Mouse (Mus musculus): ENCODE results near the gene Mylip. TPM values are rescaled to one million over a fixed set of nuclear protein-coding genes. Genes with fewer than 3 reads are reported as not detected.

The Mylip gene
- polyA plus RNA-seq (2016; fragmentation: Nextera tagmentation; extraction: Ambion mirVana), result 4.6 and 5.9 TPM in 2 replicates

GRCm38 (mm10) chr13:45389448-45390311 lies at the start of gene Mylip:
TSS of gene Mylip (plus strand) at chr13:45389742.
- H3K27ac ChIP-seq (replicated peaks), result peak within 1 kb of the TSS; percentile 89
- WGBS, result 1% methylated on average over 79 of the region's 81 CpGs
- peak; percentile 97 for DNase-seq (ENCODE audit: low spot score)
- H3K9me3 ChIP-seq (replicated peaks), result no peaks in the 10 kb centered on the region
- H3K27me3 ChIP-seq (ENCODE audit: low read depth, poor library complexity, severe bottlenecking), result peaks cover 31% of the 10 kb centered on the region
- no peaks in the 10 kb centered on the region for H3K36me3 ChIP-seq
- H3K4me1 ChIP-seq, result peaks cover 34% of the 10 kb centered on the region
- peak within 1 kb of the TSS; percentile 83 for H3K4me3 ChIP-seq

- DNase-seq (ENCODE audit: low spot score), result no peak
- peaks cover 10% of the 10 kb centered on the region for H3K4me1 ChIP-seq
Observed at GRCm38 (mm10) chr13:45341991-45342390, 47.6 kb upstream of the Mylip start.

GRCm38 (mm10) chr13:45343541-45343940 lies 46.0 kb upstream of the Mylip start:
- Histone ChIP-seq H3K9me3 (replicated peaks) (no peaks in the 10 kb centered on the region; the same call in 1 of the 2 replicates), H3K27me3 (ENCODE audit: low read depth, poor library complexity, severe bottlenecking) (no peaks in the 10 kb centered on the region), H3K36me3 (no peaks in the 10 kb centered on the region), H3K27ac (replicated peaks) (no peak overlapping the region), H3K4me3 (no peak overlapping the region), H3K4me1 (peaks cover 10% of the 10 kb centered on the region)
- WGBS, result 92% methylated on average over 6 of the region's 6 CpGs
- no peak for DNase-seq (ENCODE audit: low spot score)

More at GRCm38 (mm10) chr13:45341991-45342390, 47.6 kb upstream of the Mylip start:
- Histone ChIP-seq H3K9me3 (replicated peaks) (no peaks in the 10 kb centered on the region; the same call in 1 of the 2 replicates), H3K4me3 (no peak overlapping the region), H3K27me3 (ENCODE audit: low read depth, poor library complexity, severe bottlenecking) (no peaks in the 10 kb centered on the region), H3K27ac (replicated peaks) (no peak overlapping the region), H3K36me3 (no peaks in the 10 kb centered on the region)

GRCm38 (mm10) chr13:45343966-45344365 lies 45.6 kb upstream of the Mylip start:
- DNase-seq (ENCODE audit: low spot score), result no peak
- WGBS, result 79% methylated on average over 4 of the region's 4 CpGs
- H3K4me3 ChIP-seq, result no peak overlapping the region
- H3K27me3 ChIP-seq (ENCODE audit: low read depth, poor library complexity, severe bottlenecking), result no peaks in the 10 kb centered on the region
- peaks cover 10% of the 10 kb centered on the region for H3K4me1 ChIP-seq
- no peaks in the 10 kb centered on the region; the same call in 1 of the 2 replicates for H3K9me3 ChIP-seq (replicated peaks)
- no peaks in the 10 kb centered on the region for H3K36me3 ChIP-seq
- no peak overlapping the region for H3K27ac ChIP-seq (replicated peaks)

GRCm38 (mm10) chr13:45345471-45346159 lies 43.9 kb upstream of the Mylip start:
- Histone ChIP-seq H3K4me3 (no peak overlapping the region), H3K27ac (replicated peaks) (peak overlapping the region; percentile 42; the same call in 1 of the 2 replicates), H3K36me3 (no peaks in the 10 kb centered on the region), H3K9me3 (replicated peaks) (no peaks in the 10 kb centered on the region; the same call in 1 of the 2 replicates), H3K4me1 (peaks cover 10% of the 10 kb centered on the region), H3K27me3 (ENCODE audit: low read depth, poor library complexity, severe bottlenecking) (no peaks in the 10 kb centered on the region)
- DNase-seq (ENCODE audit: low spot score), result peak; percentile 15
- 23% methylated on average over 14 of the region's 14 CpGs for WGBS

- WGBS, result 84% methylated on average over 5 of the region's 5 CpGs
- Histone ChIP-seq H3K27me3 (ENCODE audit: low read depth, poor library complexity, severe bottlenecking) (no peaks in the 10 kb centered on the region), H3K36me3 (no peaks in the 10 kb centered on the region), H3K9me3 (replicated peaks) (no peaks in the 10 kb centered on the region), H3K27ac (replicated peaks) (no peak overlapping the region), H3K4me3 (no peak overlapping the region), H3K4me1 (no peaks in the 10 kb centered on the region)
- no peak for DNase-seq (ENCODE audit: low spot score)
Observed at GRCm38 (mm10) chr13:45351483-45351882, 38.1 kb upstream of the Mylip start.

GRCm38 (mm10) chr13:45354824-45355223 lies 34.7 kb upstream of the Mylip start:
- 81% methylated on average over 2 of the region's 2 CpGs for WGBS

GRCm38 (mm10) chr13:45358208-45358607 lies 31.3 kb upstream of the Mylip start:
- Histone ChIP-seq H3K27ac (replicated peaks) (no peak overlapping the region), H3K27me3 (ENCODE audit: low read depth, poor library complexity, severe bottlenecking) (no peaks in the 10 kb centered on the region), H3K9me3 (replicated peaks) (peaks cover 10% of the 10 kb centered on the region; the same call in 1 of the 2 replicates), H3K36me3 (no peaks in the 10 kb centered on the region), H3K4me3 (no peak overlapping the region), H3K4me1 (no peaks in the 10 kb centered on the region)
- no peak for DNase-seq (ENCODE audit: low spot score)
- WGBS, result 88% methylated on average over 5 of the region's 5 CpGs

More at GRCm38 (mm10) chr13:45354824-45355223, 34.7 kb upstream of the Mylip start:
- Histone ChIP-seq H3K9me3 (replicated peaks) (no peaks in the 10 kb centered on the region), H3K4me3 (no peak overlapping the region), H3K27ac (replicated peaks) (no peak overlapping the region), H3K27me3 (ENCODE audit: low read depth, poor library complexity, severe bottlenecking) (no peaks in the 10 kb centered on the region), H3K4me1 (no peaks in the 10 kb centered on the region), H3K36me3 (no peaks in the 10 kb centered on the region)
- DNase-seq (ENCODE audit: low spot score), result no peak

GRCm38 (mm10) chr13:45358676-45359323 lies 30.7 kb upstream of the Mylip start:
- no peaks in the 10 kb centered on the region for H3K36me3 ChIP-seq
- 92% methylated on average over 13 of the region's 13 CpGs for WGBS
- H3K4me1 ChIP-seq, result no peaks in the 10 kb centered on the region
- H3K27ac ChIP-seq (replicated peaks), result no peak overlapping the region
- no peaks in the 10 kb centered on the region for H3K27me3 ChIP-seq (ENCODE audit: low read depth, poor library complexity, severe bottlenecking)
- H3K4me3 ChIP-seq, result no peak overlapping the region
- H3K9me3 ChIP-seq (replicated peaks), result peaks cover 10% of the 10 kb centered on the region; the same call in 1 of the 2 replicates
- DNase-seq (ENCODE audit: low spot score), result no peak

- H3K36me3 ChIP-seq, result no peaks in the 10 kb centered on the region
- 93% methylated on average over 10 of the region's 10 CpGs for WGBS
- H3K27me3 ChIP-seq (ENCODE audit: low read depth, poor library complexity, severe bottlenecking), result no peaks in the 10 kb centered on the region
- DNase-seq (ENCODE audit: low spot score), result no peak
- H3K4me1 ChIP-seq, result no peaks in the 10 kb centered on the region
- H3K27ac ChIP-seq (replicated peaks), result no peak overlapping the region
- H3K4me3 ChIP-seq, result no peak overlapping the region
- H3K9me3 ChIP-seq (replicated peaks), result peaks cover 8% of the 10 kb centered on the region; the same call in 1 of the 2 replicates
Observed at GRCm38 (mm10) chr13:45365788-45366187, 23.8 kb upstream of the Mylip start.

- Histone ChIP-seq H3K36me3 (no peaks in the 10 kb centered on the region), H3K27me3 (ENCODE audit: low read depth, poor library complexity, severe bottlenecking) (no peaks in the 10 kb centered on the region; the same call in 1 of the 2 replicates), H3K27ac (replicated peaks) (no peak overlapping the region), H3K9me3 (replicated peaks) (no peaks in the 10 kb centered on the region), H3K4me1 (peaks cover 8% of the 10 kb centered on the region), H3K4me3 (no peak overlapping the region)
- no peak for DNase-seq (ENCODE audit: low spot score)
- WGBS, result 83% methylated on average over 2 of the region's 2 CpGs
Observed at GRCm38 (mm10) chr13:45371673-45372072, 17.9 kb upstream of the Mylip start.

- peaks cover 10% of the 10 kb centered on the region for H3K4me1 ChIP-seq
- H3K36me3 ChIP-seq, result no peaks in the 10 kb centered on the region
- DNase-seq (ENCODE audit: low spot score), result no peak
- WGBS, result 93% methylated on average over 2 of the region's 2 CpGs
- no peak overlapping the region for H3K27ac ChIP-seq (replicated peaks)
- no peaks in the 10 kb centered on the region; the same call in 1 of the 2 replicates for H3K27me3 ChIP-seq (ENCODE audit: low read depth, poor library complexity, severe bottlenecking)
- H3K4me3 ChIP-seq, result no peak overlapping the region
- H3K9me3 ChIP-seq (replicated peaks), result no peaks in the 10 kb centered on the region
Observed at GRCm38 (mm10) chr13:45372456-45372855, 17.1 kb upstream of the Mylip start.
